Mouse (Mus musculus): Measurements from ENCODE around the gene Phb2.

GRCm38 (mm10) chr6:124698751-124699150 is 13.4 kb upstream of the Phb2 start:
- no peak for TF ChIP-seq POLR2A (IDR thresholded peaks at IDR 0.05; ENCODE audit: borderline replicate concordance, low read depth, low read length)
- no peak for TF ChIP-seq CTCF (IDR thresholded peaks at IDR 0.05; ENCODE audit: low read depth, low read length)
